Mouse (Mus musculus): ENCODE results near the gene Tchhl1.
"Not testable (repeated sequence)": the region's sequence is repeated elsewhere in the genome, so short reads cannot be mapped to it uniquely, and the experiment has no call there.

Tchhl1 gene

DNA sequence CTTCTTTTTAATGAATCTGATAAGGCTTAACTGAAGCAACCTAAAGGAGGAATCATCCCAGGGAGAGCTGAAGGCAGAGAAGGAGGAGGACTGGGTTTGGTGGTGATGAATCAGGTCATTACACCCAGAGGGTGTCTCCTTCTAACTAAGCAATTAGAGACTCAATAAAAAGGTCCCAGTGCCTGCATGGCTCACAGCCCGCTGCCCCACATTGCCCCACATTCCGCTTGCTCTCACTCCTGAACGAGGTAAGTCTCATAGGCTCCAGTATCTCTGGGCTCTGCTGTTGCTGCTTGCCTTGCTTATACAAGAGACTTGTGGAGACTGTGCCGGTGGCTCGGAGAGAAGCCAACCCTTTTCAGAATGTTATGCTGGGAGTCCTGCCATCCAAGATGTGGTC, at the start of gene Tchhl1:
Tchhl1 (plus strand) TSS at position 194 of the 400 bp plus-strand sequence.
- DNase-seq (ENCODE audit: low read depth, low spot score): no peak

DNA sequence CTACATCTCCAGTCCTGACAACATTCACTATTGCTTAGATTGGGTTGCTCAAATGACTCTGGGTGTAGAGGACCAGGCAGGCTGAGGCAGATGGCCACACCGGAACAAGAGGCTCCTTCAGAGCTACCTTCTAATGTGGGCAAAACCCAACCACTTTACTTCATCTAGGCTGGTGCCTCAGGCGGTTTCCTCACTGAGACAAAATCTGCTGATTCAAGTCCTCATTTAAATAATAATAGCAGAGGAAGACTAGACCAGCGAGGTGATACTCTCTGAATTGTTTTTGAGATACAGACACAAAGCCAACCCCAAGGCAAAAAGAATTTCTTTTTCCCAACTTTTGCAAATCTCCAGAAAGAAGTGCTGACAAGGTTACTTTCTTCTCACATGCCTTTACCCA, 36.9 kb upstream of the Tchhl1 start:
- no peak for DNase-seq (ENCODE audit: low read depth, low spot score)

DNA sequence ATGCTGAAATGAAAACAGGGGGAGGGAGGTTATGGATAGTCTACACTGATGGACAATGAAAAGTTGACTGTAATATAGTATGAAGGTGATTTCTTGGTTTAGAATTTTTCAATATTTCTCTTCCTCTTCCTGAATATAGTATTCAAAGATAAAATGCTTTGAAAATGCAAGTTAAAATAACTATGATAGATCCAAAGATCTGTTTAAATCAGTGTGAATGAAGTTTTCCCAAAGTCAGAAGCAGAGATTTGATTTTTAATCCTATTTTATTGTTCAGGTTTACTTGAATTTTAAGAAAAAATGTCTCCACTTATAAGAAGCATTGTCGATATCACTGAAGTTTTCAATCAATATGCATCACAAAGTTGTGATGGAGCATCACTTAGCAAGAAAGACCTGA, 26.5 kb upstream of the Tchhl1 start, which contains the start of gene Tchh:
Tchh (plus strand) TSS at position 301 of the 400 bp plus-strand sequence.
- DNase-seq (ENCODE audit: low read depth, low spot score): no peak

DNA sequence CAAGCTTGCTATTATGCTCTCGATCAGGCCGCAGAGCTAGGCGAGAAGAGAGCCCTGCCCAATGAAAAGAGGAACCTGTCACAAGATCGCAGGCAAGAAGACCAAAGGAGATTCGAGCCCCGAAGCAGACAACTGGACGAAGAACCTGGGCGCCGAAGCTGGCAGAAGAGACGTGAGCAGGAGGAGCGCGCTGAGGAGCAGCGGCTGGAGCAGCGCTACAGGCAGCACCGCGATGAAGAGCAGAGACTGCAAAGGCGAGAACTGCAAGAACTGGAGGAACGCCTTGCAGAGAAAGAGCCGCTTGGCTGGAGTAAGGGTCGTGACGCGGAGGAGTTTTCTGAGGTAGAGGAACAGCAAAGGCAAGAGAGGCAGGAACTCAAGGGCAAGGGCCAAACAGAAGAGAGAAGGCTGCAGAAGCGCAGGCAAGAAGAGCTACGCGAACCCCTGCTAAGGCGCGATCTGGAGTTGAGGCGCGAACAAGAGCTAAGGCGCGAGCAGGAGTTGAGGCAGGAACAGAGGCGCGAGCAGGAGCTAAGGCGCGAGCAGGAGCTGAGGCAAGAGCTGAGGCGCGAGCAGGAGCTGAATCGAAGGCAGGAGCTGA, 25.0 kb upstream of the Tchhl1 start:
- DNase-seq (ENCODE audit: low read depth, low spot score): no peak

DNA sequence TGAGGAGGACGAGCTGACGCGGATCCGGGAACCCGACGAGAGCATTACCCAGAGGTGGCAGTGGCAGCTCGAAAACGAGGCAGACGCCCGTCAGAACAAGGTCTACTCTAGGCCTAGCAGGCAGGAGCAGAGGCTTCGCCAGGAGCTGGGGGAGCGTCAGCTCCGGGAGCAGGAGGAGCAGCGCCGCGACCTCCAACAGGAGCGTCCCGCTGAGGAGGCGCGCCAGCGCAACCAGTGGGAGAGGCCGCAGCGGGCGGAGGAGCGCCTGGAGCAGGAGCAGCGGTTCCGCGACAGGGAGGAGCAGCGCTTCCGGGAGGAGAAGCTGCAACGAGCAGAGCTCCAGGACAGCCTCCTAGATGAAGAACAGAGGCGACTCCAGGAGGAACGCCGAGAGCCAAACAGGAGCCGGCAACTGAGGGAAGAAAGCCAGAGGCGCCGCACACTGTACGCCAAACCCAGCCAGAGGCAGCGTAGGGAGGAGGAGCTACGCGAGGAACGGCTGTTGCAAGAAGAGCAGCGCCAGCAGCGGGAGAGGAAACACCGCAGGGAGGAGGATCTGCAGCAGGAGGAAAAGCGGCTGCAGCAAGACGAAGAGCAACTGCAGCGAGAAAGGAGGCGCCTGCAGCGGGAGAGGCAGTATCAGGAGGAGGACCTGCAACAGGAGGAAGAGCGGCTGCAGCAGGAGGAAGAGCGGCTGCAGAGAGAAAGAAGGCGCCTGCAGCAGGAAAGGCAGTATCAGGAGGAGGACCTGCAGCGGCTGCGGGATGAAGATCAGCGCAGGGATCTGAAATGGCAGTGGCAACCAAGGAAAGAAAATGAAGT, 24.0 kb upstream of the Tchhl1 start:
- no peak for DNase-seq (ENCODE audit: low read depth, low spot score)

DNA sequence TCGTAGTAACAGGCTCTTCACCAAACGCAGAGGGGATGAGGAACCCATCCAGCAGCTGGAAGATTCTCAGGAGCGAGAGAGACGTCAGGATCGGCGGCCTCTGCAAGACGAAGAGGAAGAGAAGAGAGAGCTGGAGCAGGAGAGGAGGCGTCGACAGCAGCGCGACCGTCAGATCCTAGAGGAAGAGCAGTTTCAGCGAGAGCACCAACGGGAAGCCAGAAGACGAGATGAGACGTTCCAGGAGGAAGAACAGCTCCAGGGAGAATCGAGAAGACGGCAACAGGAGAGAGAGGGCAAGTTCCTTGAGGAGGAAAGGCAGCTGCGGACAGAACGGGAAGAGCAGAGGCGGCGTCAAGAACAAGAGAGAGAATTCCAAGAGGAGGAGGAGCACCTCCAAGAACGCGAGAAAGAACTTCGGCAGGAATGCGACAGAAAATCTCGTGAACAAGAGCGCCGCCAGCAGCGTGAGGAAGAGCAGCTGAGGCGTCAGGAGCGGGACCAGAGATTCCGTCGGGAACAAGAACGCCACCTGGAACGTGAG, 23.3 kb upstream of the Tchhl1 start:
- DNase-seq (ENCODE audit: low read depth, low spot score): no peak

DNA sequence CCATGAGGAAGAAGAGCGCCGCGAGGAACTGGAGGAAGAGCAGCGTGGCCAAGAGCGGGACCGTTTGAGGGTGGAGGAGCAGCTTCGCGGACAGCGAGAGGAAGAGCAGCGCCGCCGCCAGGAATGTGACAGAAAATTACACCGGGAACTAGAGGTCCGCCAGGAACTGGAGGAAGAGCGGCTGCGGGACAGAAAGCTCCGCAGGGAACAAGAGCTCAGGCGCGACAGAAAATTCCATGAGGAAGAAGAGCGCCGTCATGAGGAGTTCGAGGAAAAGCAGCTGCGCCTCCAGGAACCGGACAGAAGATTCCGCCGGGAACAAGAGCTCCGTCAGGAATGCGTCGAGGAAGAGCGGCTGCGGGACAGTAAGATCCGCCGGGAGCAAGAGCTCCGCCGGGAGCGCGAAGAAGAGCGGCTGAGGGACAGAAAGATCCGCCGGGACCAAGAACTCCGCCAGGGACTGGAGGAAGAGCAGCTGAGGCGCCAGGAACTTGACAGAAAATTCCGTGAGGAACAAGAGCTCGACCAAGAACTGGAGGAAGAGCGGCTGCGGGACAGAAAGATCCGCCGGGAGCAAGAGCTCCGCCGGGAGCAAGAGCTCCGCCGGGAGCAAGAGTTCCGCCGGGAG, 22.3 kb upstream of the Tchhl1 start:
- no peak for DNase-seq (ENCODE audit: low read depth, low spot score)

DNA sequence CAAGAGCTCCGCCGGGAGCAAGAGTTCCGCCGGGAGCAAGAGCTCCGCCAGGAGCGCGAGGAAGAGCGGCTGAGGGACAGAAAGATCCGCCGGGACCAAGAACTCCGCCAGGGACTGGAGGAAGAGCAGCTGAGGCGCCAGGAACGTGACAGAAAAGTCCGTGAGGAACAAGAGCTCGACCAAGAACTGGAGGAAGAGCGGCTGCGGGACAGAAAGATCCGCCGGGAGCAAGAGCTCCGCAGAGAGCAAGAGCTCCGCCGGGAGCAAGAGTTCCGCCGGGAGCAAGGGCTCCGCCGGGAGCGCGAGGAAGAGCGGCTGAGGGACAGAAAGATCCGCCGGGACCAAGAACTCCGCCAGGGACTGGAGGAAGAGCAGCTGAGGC, 21.8 kb upstream of the Tchhl1 start:
- DNase-seq (ENCODE audit: low read depth, low spot score): not testable (repeated sequence)

DNA sequence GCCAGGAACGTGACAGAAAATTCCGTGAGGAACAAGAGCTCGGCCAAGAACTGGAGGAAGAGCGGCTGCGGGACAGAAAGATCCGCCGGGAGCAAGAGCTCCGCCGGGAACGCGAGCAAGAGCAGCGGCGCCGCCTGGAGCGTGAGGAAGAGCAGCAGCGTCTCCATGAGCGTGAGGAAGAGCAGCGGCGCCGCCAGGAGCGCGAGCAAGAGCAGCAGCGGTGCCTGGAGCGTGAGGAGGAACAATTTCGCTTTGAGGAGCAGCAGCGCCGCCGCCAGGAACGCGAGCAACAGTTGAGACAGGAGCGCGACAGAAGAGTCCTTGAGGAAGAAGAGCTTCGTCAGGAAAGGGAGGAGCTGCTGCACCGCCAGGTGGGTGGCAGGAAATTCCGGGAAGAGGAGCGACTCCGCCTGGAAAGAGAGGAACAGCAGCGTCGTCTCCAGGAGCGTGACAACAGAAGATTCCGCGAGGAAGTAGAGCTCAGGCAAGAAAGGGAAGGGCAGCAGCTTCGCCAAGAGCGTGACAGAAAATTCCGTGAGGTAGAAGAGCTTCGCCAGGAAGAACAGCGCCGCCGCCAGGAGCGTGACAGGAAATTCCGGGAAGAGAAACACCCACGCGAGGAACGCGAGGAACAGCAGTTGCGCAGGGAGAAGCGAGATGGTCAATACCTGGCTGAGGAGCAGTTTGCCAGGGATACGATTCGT, 21.3 kb upstream of the Tchhl1 start:
- no peak for DNase-seq (ENCODE audit: low read depth, low spot score)

DNA sequence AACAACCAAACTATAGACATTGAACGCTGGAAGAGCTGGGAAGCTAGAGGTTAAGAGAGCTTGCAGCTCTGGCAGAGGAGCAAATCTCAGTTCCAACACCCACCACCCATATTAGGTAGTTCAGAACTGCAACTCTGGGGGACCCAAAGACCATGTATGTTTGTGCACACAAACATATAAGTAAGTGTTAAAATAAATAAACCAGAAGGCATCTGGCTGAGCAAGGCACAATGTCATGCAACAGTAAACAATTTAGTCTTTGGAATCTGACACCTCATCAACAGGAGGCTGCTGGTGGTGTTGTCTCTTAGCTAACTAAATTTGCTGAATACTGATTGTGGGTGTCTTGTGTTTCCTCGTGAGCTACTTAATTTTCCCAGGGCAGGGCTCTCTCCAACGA, 2.0 kb upstream of the Tchhl1 start:
- no peak for DNase-seq (ENCODE audit: low read depth, low spot score)

DNA sequence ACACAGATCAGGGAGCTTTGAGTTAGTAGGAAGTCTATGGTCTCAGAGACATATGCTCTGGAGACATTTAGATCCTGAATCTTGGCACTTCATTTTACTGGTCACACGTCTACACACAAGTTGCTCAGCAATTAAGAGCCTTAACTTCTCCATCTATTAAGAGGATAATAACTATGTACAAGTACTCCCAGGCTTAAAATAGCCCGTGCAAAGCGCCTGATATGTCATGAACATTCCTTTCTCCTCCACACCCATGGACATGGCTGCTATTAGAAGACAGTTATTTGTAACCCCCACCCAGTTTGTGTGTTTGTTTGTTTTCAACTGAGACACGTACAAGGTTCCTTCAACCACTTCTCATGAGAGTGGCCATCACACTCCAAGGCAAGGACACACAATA, 1.4 kb upstream of the Tchhl1 start:
- DNase-seq (ENCODE audit: low read depth, low spot score): no peak

DNA sequence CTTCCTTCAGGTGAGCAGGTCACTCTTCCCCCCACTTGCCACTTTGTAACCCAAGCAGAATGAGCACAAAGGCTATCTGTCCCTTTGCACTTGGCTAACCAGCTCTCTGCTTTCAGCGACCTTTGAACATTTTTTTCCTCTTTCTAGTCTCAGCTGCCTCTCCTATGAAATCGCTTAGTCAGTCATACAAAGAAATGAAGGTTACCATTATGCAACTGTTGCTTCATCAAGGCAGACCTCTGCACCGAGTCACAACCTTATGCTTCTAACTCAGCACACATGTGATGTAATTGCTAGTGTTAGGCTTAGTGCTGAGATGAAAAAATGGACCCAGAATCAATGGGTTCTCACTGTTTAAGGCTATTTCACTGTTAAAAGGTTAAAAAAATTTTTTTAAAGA, 1.1 kb downstream of the Tchhl1 start:
- no peak for DNase-seq (ENCODE audit: low read depth, low spot score)

DNA sequence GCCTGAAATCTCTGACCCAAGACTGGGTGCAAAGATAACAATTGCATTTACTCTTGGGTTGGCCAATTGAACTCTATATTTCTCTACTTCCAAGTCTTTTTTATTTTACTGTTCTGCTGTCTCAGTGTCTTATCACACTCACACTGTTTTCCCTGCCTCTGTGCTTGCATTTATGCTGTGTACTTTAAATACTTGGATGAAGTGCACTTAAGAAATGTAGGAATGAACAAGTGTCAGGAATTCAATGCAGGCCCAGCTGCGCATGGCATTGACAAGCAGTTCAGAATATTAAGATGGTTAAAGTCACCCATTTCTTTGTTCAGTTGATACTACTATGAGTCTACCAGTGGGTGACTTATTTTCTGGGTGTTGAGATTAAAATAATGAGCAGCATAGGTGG, 11.5 kb downstream of the Tchhl1 start:
- no peak for DNase-seq (ENCODE audit: low read depth, low spot score)

DNA sequence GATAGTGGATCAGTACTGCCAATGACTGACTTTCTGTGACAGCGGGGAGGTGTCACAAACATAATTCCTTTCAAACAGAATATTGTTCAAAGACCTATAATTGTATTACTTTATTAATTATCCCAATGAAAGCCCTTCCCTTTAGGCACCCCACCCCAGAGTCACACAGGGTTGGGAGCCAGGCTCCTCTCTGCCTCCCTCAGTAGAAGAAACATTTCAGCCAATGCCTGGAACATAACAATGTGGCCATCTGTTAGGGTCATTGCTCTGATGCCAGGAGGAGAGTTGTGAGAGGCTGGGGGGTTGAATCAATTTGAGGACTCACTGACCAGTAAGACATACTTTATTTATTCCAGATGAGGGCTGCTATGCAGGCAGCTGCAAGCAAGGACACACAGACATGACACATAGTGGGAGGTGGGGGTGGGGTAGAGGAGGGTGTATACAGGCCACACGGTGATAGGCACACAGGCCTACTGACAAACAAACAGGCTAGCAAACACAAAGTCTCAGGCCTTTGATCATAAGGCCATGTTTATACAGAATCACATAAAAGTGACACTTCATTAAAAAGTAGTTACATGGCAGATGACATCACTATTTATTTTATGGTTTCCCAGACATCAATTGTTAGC, 13.5 kb downstream of the Tchhl1 start:
- DNase-seq (ENCODE audit: low read depth, low spot score): no peak

DNA sequence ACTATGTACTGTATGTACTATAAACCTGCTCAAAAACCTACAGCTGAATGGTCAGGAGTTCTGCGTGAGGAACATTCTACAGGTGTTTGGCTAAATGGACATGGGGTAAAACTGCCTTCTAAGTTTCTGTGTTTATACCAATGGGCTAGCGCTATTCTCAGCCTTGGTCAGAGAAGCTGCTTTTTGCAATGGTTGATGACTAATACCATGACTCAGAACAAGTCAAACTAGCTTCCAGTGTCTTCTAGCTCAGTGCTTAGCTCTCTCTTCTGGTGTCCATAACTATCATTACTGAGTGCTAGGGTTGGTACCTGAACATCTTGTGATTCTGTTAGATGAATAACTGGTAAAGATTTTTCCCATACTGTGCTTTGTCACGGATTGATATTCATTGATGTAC, 17.1 kb downstream of the Tchhl1 start:
- DNase-seq (ENCODE audit: low read depth, low spot score): no peak

DNA sequence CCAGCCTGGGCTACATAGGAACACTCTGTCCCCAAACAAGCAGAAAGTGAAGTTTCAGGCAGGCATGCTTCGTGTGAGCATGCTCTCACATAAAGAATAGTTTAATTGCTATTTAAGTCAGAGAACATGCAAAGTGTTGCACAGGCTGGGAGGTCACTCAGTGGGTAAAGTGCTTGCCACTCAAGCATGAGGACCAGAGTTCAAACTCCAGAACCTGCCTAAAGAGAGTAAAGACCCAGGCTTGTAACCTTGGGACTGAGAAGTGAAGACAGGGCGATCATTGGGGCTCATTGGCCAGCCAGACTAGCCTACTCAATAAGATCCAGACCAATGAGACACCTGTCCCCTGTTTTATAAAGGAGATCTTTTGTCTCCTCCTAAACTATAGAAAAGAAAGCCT, 20.0 kb downstream of the Tchhl1 start:
- DNase-seq (ENCODE audit: low read depth, low spot score): no peak

DNA sequence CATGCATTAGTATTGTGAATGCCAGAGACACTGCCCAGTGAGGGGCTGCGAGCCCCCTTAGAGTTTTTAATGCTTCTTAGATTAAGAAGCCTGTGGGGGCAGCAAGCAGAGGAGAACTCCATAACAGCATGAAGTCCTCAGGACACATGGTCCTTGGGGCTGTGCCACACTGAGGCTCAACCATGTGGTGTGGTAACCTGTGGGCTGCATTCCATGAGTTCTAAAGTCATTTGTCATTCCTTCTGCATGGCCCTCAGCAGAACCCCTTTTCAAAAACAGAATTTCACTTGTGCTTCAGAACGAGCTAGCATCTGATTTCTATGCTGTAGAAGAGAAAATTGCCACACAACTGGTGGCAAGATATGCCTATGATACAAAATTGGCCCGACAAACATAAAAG, 23.6 kb downstream of the Tchhl1 start:
- DNase-seq (ENCODE audit: low read depth, low spot score): no peak

DNA sequence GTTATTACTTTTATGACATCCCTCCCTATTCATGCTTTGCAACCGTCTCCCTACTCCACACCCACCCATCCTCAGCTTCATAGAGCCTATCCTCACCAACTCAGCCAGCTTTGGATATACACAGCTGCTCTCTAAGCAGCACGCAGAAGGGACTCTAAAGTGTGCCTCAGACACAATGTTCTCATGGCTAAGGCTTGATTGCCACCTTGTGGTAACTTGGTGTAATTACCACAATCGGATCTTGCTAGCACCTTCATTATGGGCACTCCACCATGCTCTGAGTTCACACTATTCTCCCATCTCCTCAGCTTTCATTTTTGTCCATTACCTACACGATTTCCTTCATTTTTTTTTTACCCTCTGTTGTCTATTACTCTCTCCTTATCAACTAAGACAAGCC, 25.4 kb downstream of the Tchhl1 start:
- DNase-seq (ENCODE audit: low read depth, low spot score): peak; percentile 63

DNA sequence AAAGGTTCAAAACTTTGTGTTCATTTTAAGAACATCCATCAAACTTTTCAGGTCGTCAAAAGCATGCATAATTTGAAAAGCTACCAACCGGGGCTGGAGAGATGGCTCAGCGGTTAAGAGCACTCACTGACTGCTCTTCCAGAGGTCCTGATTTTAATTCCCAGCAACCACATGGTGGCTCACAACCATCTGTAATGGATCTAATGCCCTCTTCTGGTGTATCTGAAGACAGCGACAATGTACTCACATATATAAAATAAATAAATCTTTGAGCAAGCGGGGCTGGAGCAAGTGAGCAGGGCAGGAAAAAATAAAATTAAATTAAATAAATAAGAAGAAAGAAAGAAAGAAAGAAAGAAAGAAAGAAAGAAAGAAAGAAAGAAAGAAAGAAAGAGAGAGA, 26.2 kb downstream of the Tchhl1 start:
- not testable (repeated sequence) for DNase-seq (ENCODE audit: low read depth, low spot score)

DNA sequence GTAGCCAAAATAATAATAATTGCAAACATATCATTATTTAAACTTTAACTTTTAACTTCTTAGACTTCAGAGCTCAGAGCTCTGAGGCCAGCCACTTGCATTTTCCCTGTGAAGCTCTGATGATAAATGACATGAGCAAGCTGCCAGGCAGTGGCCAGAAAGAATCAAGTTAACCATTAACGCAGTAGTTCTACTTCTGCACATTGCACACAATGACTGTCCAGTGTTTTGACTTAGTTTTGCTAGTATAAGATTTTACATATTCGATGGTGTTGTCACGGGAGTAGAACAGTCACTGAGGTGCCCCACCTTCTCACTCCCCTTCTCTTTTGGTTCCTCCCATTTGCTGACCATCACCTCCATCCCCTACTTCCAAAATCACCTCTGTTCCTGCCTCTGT, 28.6 kb downstream of the Tchhl1 start:
- no peak for DNase-seq (ENCODE audit: low read depth, low spot score)

DNA sequence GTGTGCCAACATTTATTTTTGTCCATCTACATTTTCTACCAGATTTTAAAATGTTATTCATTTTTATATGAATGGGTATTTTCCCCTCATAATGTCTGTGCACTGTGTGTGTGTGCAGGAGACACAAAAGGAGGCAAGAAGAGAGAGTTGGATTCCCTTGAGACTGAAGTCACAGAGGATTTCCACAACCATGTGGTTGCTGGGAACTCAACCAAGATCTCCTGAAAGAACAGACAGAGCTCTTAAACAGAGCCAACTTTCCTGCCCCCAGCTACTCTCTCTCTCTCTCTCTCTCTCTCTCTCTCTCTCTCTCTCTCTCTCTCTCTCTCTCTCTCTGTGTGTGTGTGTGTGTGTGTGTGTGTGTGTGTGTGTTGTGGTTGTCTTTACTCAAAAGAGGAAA, 30.6 kb downstream of the Tchhl1 start:
- no peak for DNase-seq (ENCODE audit: low read depth, low spot score)
